Mouse (Mus musculus): Measurements from ENCODE around the gene Mvb12b. TPM values are rescaled to one million over a fixed set of nuclear protein-coding genes. Genes with fewer than 3 reads are reported as not detected.

Gene Mvb12b
- polyA plus RNA-seq, 1 experiment, result 15.9 TPM

DNA sequence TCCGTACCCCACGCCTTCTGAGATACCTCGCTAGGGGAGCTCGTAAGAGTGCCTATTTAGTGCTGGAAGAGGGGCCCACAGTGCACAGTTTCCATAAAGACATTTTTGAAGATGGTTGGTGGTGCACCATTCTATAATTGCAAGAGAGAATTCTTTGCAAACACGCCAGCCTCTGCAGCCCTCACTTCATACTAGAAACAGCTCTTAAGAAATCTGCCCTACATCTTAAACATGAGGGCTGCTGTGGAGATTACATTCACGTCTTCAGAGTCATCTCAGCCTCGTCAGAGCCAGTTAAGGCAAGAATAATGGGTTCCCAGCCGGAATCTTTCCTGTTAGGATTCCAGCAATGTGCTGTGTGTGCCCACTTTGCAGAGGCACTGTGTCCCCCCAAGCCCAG lies 52.7 kb downstream of the Mvb12b start:
- Histone ChIP-seq H3K27me3 (ENCODE audit: control insufficient read depth, insufficient read depth, insufficient read length) (no peaks in the 10 kb centered on the region), H3K79me2 (ENCODE audit: control insufficient read depth, insufficient read depth) (no peaks in the 10 kb centered on the region), H3K36me3 (ENCODE audit: control insufficient read depth, insufficient read depth) (no peaks in the 10 kb centered on the region), H3K4me3 (ENCODE audit: insufficient read depth, poor library complexity, severe bottlenecking) (no peak overlapping the region), H3K79me3 (ENCODE audit: low read depth) (no peaks in the 10 kb centered on the region), H3ac (ENCODE audit: control insufficient read depth, insufficient read length, low read depth) (no peak overlapping the region)
- TF ChIP-seq CTCF (IDR thresholded peaks at IDR 0.05; ENCODE audit: control insufficient read depth, insufficient read depth, insufficient read length) (no peak), MAX (IDR thresholded peaks at IDR 0.05) (no peak), USF1 (IDR thresholded peaks at IDR 0.05; ENCODE audit: low read depth) (no peak), MYOG (IDR thresholded peaks at IDR 0.05; ENCODE audit: control insufficient read depth, extremely low read depth, insufficient read length) (no peak), CEBPB (IDR thresholded peaks at IDR 0.05; ENCODE audit: low read depth) (no peak), FOSL1 (IDR thresholded peaks at IDR 0.05; ENCODE audit: insufficient read depth, low read length, poor library complexity, severe bottlenecking) (no peak), MYOD1 (IDR thresholded peaks at IDR 0.05; ENCODE audit: control insufficient read depth, insufficient read length, low read depth) (no peak)

DNA sequence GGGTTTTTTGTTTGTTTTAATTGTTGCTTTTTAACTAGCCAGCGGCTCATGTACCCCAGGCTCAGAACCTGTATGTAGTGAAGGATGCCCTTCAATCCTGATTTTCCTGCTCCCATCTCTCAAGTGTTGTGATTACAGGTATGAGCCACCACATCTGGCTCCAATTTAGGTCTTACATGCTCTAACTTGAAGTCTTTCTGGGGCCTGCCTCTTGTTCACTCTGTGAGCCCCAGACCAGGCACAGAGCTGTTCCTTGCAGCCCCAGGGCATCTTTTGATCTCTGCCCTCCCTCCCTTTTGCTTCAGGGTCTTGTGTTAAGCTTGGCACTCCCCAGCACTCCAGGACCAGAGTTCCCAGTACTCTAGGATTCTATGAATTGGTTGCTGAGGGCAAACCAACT lies 53.8 kb downstream of the Mvb12b start:
- Histone ChIP-seq H3ac (ENCODE audit: control insufficient read depth, insufficient read length, low read depth) (no peak overlapping the region), H3K79me2 (ENCODE audit: control insufficient read depth, insufficient read depth) (no peaks in the 10 kb centered on the region), H3K4me3 (ENCODE audit: insufficient read depth, poor library complexity, severe bottlenecking) (no peak overlapping the region), H3K27me3 (ENCODE audit: control insufficient read depth, insufficient read depth, insufficient read length) (no peaks in the 10 kb centered on the region), H3K79me3 (ENCODE audit: low read depth) (no peaks in the 10 kb centered on the region), H3K36me3 (ENCODE audit: control insufficient read depth, insufficient read depth) (no peaks in the 10 kb centered on the region)
- no peak for TF ChIP-seq USF1 (IDR thresholded peaks at IDR 0.05; ENCODE audit: low read depth)
- no peak for TF ChIP-seq MAX (IDR thresholded peaks at IDR 0.05)
- no peak for TF ChIP-seq CTCF (IDR thresholded peaks at IDR 0.05; ENCODE audit: control insufficient read depth, insufficient read depth, insufficient read length)
- no peak for TF ChIP-seq CEBPB (IDR thresholded peaks at IDR 0.05; ENCODE audit: low read depth)
- no peak for TF ChIP-seq FOSL1 (IDR thresholded peaks at IDR 0.05; ENCODE audit: insufficient read depth, low read length, poor library complexity, severe bottlenecking)
- TF ChIP-seq MYOD1 (IDR thresholded peaks at IDR 0.05; ENCODE audit: control insufficient read depth, insufficient read length, low read depth), result no peak
- no peak for TF ChIP-seq MYOG (IDR thresholded peaks at IDR 0.05; ENCODE audit: control insufficient read depth, extremely low read depth, insufficient read length)

DNA sequence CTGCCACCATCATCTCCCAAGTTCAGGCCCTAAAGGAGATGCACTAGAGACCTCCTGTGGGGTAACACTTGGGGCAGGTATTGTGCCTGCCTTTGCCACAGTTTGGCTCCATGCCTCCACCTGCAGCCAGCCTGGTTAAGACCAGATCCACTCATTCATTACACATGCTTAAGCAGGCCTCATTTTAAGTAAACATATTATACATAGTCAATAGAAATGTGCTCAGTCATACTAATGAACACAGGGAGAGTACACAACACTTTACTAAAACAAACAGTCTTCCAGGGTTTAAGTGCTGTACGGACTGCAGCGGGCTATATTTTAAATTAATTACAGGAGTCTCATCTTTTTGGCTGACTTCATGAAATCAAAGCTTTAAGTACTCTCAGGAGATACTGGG lies 57.9 kb downstream of the Mvb12b start:
- no peaks in the 10 kb centered on the region for H3K79me3 ChIP-seq (ENCODE audit: low read depth)
- no peaks in the 10 kb centered on the region for H3K27me3 ChIP-seq (ENCODE audit: control insufficient read depth, insufficient read depth, insufficient read length)
- H3K36me3 ChIP-seq (ENCODE audit: control insufficient read depth, insufficient read depth), result peaks cover 9% of the 10 kb centered on the region
- no peaks in the 10 kb centered on the region for H3K79me2 ChIP-seq (ENCODE audit: control insufficient read depth, insufficient read depth)
- H3K4me3 ChIP-seq (ENCODE audit: insufficient read depth, poor library complexity, severe bottlenecking), result no peak overlapping the region
- no peak overlapping the region for H3ac ChIP-seq (ENCODE audit: control insufficient read depth, insufficient read length, low read depth)
- TF ChIP-seq FOSL1 (IDR thresholded peaks at IDR 0.05; ENCODE audit: insufficient read depth, low read length, poor library complexity, severe bottlenecking), result no peak
- TF ChIP-seq CEBPB (IDR thresholded peaks at IDR 0.05; ENCODE audit: low read depth), result no peak
- no peak for TF ChIP-seq USF1 (IDR thresholded peaks at IDR 0.05; ENCODE audit: low read depth)
- TF ChIP-seq MYOG (IDR thresholded peaks at IDR 0.05; ENCODE audit: control insufficient read depth, extremely low read depth, insufficient read length), result no peak
- TF ChIP-seq MYOD1 (IDR thresholded peaks at IDR 0.05; ENCODE audit: control insufficient read depth, insufficient read length, low read depth), result no peak
- no peak for TF ChIP-seq MAX (IDR thresholded peaks at IDR 0.05)
- TF ChIP-seq CTCF (IDR thresholded peaks at IDR 0.05; ENCODE audit: control insufficient read depth, insufficient read depth, insufficient read length), result no peak

DNA sequence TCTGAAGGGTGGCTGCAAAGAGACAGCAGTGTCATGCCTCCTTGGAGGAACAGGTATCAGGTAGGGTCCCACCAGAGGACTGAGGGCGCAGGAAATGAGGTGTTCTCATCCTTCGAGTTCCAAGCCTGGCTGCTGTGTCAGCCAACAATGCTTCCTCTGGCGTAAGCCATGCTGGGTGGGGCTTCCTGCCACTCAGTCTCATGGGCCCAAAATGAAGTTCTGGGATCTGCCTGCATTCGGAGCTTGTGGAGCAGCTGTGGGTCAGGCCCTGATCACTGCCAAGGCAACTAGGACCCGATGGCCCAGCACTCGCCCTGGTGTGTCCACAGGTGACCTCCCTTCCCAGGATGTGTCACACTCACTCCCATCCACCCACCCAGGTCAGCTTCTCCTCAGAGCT lies 61.0 kb downstream of the Mvb12b start:
- Histone ChIP-seq H3K36me3 (ENCODE audit: control insufficient read depth, insufficient read depth) (peaks cover 21% of the 10 kb centered on the region), H3ac (ENCODE audit: control insufficient read depth, insufficient read length, low read depth) (no peak overlapping the region), H3K27me3 (ENCODE audit: control insufficient read depth, insufficient read depth, insufficient read length) (no peaks in the 10 kb centered on the region), H3K79me3 (ENCODE audit: low read depth) (no peaks in the 10 kb centered on the region), H3K79me2 (ENCODE audit: control insufficient read depth, insufficient read depth) (no peaks in the 10 kb centered on the region), H3K4me3 (ENCODE audit: insufficient read depth, poor library complexity, severe bottlenecking) (no peak overlapping the region)
- no peak for TF ChIP-seq CTCF (IDR thresholded peaks at IDR 0.05; ENCODE audit: control insufficient read depth, insufficient read depth, insufficient read length)
- TF ChIP-seq MYOD1 (IDR thresholded peaks at IDR 0.05; ENCODE audit: control insufficient read depth, insufficient read length, low read depth), result no peak
- TF ChIP-seq FOSL1 (IDR thresholded peaks at IDR 0.05; ENCODE audit: insufficient read depth, low read length, poor library complexity, severe bottlenecking), result no peak
- TF ChIP-seq MYOG (IDR thresholded peaks at IDR 0.05; ENCODE audit: control insufficient read depth, extremely low read depth, insufficient read length), result no peak
- no peak for TF ChIP-seq USF1 (IDR thresholded peaks at IDR 0.05; ENCODE audit: low read depth)
- no peak for TF ChIP-seq CEBPB (IDR thresholded peaks at IDR 0.05; ENCODE audit: low read depth)
- no peak for TF ChIP-seq MAX (IDR thresholded peaks at IDR 0.05)

DNA sequence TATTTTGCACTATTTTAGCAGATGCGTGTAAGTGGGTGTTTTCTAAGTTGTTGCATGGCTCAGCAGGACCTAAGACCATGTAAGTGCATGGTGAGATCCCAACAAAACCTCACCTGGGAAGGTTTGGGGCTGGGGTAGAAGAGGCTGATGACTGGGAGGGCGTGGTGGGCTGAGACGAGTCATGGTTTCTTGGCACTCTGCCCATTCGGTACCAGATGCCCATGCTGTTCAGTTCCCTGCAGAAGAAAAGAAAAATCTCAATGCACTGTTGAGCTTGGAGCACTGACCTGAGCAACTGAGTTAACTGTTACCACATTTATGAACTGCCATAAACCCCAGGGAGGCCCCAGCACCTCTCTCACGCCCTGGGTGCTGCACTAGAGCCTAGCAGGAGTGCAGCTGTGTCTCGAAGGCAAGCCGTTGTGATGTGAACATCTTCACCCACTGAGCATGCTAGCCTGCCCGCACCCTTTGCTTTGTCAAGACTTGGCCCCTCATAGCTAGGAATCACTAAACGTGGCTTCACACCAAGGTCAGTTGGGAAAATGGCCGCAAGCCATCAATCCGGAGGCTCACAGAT lies 62.7 kb downstream of the Mvb12b start:
- no peak for TF ChIP-seq MYOG (IDR thresholded peaks at IDR 0.05; ENCODE audit: control insufficient read depth, extremely low read depth, insufficient read length)
- TF ChIP-seq CTCF (IDR thresholded peaks at IDR 0.05; ENCODE audit: control insufficient read depth, insufficient read depth, insufficient read length), result no peak
- H3K79me2 ChIP-seq (ENCODE audit: control insufficient read depth, insufficient read depth), result no peaks in the 10 kb centered on the region
- no peaks in the 10 kb centered on the region for H3K27me3 ChIP-seq (ENCODE audit: control insufficient read depth, insufficient read depth, insufficient read length)
- H3K4me3 ChIP-seq (ENCODE audit: insufficient read depth, poor library complexity, severe bottlenecking), result no peak overlapping the region
- H3K79me3 ChIP-seq (ENCODE audit: low read depth), result no peaks in the 10 kb centered on the region
- H3ac ChIP-seq (ENCODE audit: control insufficient read depth, insufficient read length, low read depth), result no peak overlapping the region
- peaks cover 21% of the 10 kb centered on the region for H3K36me3 ChIP-seq (ENCODE audit: control insufficient read depth, insufficient read depth)
